Mouse (Mus musculus): ENCODE results near the gene Ankrd17. TPM values are rescaled to one million over a fixed set of nuclear protein-coding genes. Genes with fewer than 3 reads are reported as not detected.

The Ankrd17 gene
- polyA plus RNA-seq, 1 experiment from 2014 or later = 22.7 TPM

DNA sequence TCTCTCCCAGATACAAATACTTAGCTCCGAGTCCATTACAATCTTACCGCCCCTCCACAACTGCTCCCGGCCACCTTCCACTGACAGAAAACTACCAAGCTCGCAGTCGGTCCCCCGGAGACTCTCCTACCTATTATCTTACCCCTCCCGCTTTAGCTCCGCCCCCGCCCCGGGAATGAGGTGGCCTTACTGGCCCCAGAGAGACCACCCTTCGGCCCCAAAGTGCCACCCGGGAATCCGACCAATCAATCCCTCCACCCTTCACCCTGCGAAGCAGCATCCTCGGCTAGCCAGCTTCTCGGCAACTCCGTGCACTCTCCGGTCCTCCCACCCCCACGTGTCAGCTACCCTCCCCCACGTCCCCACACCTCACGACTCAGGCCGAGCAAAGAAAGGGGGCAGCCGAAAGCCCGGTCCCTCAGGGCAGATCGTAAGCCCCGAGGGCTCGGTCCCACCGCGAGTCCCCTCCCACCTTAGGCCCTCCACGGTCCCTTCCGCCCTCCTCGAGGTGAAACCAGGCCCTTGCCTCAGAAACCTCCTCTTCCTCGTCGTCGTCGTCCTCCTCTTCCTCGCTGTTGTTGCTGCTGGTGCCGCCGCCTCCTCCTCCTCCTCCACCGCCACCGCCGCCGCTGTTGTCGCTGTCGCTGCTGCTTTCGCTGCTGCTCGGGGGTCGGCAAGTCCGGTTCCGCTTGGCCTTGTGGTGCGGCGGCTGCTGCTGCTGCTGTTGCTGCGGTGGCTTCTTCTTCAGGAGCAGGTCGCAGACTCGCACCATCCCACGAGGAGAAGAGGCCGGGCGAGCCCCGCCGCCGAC, 1.0 kb downstream of the Ankrd17 start:
- H3K4me3 ChIP-seq = peak overlapping the region; percentile 92
- WGBS = under 1% methylated on average over 61 of the region's 61 CpGs
- peaks cover 19% of the 10 kb centered on the region for H3K36me3 ChIP-seq
- DNase-seq (ENCODE audit: low spot score) = peak; percentile 66
- peaks cover 25% of the 10 kb centered on the region for H3K4me1 ChIP-seq
- no peaks in the 10 kb centered on the region for H3K27me3 ChIP-seq (ENCODE audit: low read depth, poor library complexity, severe bottlenecking)
- H3K27ac ChIP-seq (replicated peaks) = peak overlapping the region; percentile 99
- H3K9me3 ChIP-seq (replicated peaks) = no peaks in the 10 kb centered on the region

DNA sequence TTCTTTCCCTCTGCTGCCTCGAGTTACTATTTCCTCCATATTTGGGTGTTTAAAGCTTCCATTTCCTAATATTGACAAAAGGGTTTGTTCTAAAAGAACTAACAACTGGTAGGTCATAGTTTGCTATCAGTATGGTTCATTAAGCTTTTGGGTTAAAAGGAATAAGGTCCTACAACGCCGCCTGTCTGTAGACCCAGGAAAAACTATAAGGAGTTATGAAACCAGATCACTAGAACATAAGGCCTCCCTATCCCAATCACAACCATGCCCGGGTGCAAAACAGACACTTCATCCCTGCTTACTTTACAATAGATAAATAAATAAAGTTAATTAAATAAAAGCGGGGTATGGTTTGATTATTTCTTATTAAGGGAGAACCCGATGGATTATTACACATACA, 1.9 kb downstream of the Ankrd17 start:
- Histone ChIP-seq H3K4me3 (peak overlapping the region; percentile 92), H3K27ac (replicated peaks) (peak overlapping the region; percentile 99), H3K36me3 (peaks cover 27% of the 10 kb centered on the region), H3K9me3 (replicated peaks) (no peaks in the 10 kb centered on the region), H3K4me1 (peaks cover 25% of the 10 kb centered on the region), H3K27me3 (ENCODE audit: low read depth, poor library complexity, severe bottlenecking) (no peaks in the 10 kb centered on the region)
- DNase-seq (ENCODE audit: low spot score) = peak; percentile 20
- WGBS = 7% methylated on average over 6 of the region's 6 CpGs

DNA sequence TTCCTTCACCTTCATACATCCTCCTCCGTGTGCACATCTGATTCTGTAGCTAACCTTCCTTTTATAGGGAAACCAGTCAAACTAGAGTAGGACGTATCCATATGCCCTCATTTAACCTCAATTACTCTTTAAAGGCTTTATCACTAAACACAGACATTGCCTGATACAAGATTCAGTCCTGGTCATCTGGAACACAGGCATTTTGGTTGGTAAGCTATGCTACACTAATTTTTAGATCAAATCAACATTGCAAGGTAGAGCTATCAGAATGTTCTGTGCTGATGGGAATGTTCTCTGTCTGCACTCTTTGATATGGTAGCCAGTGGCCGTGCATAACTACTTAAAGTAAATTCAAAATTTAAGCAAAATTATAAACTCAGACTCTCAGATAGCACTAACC, 10.6 kb downstream of the Ankrd17 start:
- Histone ChIP-seq H3K4me3 (no peak overlapping the region), H3K27ac (replicated peaks) (no peak overlapping the region), H3K27me3 (ENCODE audit: low read depth, poor library complexity, severe bottlenecking) (no peaks in the 10 kb centered on the region), H3K4me1 (no peaks in the 10 kb centered on the region), H3K36me3 (peaks cover 68% of the 10 kb centered on the region), H3K9me3 (replicated peaks) (no peaks in the 10 kb centered on the region)
- DNase-seq (ENCODE audit: low spot score) = no peak
- 91% methylated on average over 3 of the region's 3 CpGs for WGBS

GRCm38 (mm10) chr5:90353552-90354317, 12.6 kb downstream of the Ankrd17 start:
- WGBS = 91% methylated on average over 4 of the region's 4 CpGs
- H3K36me3 ChIP-seq = peaks cover 50% of the 10 kb centered on the region

GRCm38 (mm10) chr5:90346877-90347276, 19.5 kb downstream of the Ankrd17 start:
- 96% methylated on average over 3 of the region's 3 CpGs for WGBS
- no peak for DNase-seq (ENCODE audit: low spot score)
- Histone ChIP-seq H3K4me1 (no peaks in the 10 kb centered on the region), H3K9me3 (replicated peaks) (no peaks in the 10 kb centered on the region), H3K27ac (replicated peaks) (no peak overlapping the region), H3K4me3 (no peak overlapping the region), H3K36me3 (0 out of 2 replicates have a peak, but pooled peaks cover 5% of the 10 kb centered on the region), H3K27me3 (ENCODE audit: low read depth, poor library complexity, severe bottlenecking) (no peaks in the 10 kb centered on the region)

More at GRCm38 (mm10) chr5:90353552-90354317, 12.6 kb downstream of the Ankrd17 start:
- no peak overlapping the region for H3K4me3 ChIP-seq
- no peaks in the 10 kb centered on the region for H3K4me1 ChIP-seq
- no peak for DNase-seq (ENCODE audit: low spot score)
- no peaks in the 10 kb centered on the region for H3K27me3 ChIP-seq (ENCODE audit: low read depth, poor library complexity, severe bottlenecking)
- no peaks in the 10 kb centered on the region for H3K9me3 ChIP-seq (replicated peaks)
- H3K27ac ChIP-seq (replicated peaks) = no peak overlapping the region

- Histone ChIP-seq H3K4me3 (no peak overlapping the region), H3K36me3 (no peaks in the 10 kb centered on the region), H3K27me3 (ENCODE audit: low read depth, poor library complexity, severe bottlenecking) (no peaks in the 10 kb centered on the region), H3K4me1 (peaks cover 35% of the 10 kb centered on the region), H3K9me3 (replicated peaks) (no peaks in the 10 kb centered on the region), H3K27ac (replicated peaks) (no peak overlapping the region)
- no peak for DNase-seq (ENCODE audit: low spot score)
- 88% methylated on average over 4 of the region's 4 CpGs for WGBS
Measured at GRCm38 (mm10) chr5:90340847-90341246, 25.5 kb downstream of the Ankrd17 start.

- Histone ChIP-seq H3K4me3 (peak overlapping the region; percentile 40; the same call in 1 of the 2 replicates), H3K9me3 (replicated peaks) (no peaks in the 10 kb centered on the region), H3K36me3 (no peaks in the 10 kb centered on the region), H3K4me1 (peaks cover 35% of the 10 kb centered on the region), H3K27me3 (ENCODE audit: low read depth, poor library complexity, severe bottlenecking) (no peaks in the 10 kb centered on the region), H3K27ac (replicated peaks) (no peak overlapping the region)
- WGBS = 86% methylated on average over 1 of the region's 1 CpGs
- no peak for DNase-seq (ENCODE audit: low spot score)
Measured at GRCm38 (mm10) chr5:90339953-90340343, 26.4 kb downstream of the Ankrd17 start.

GRCm38 (mm10) chr5:90339129-90339952, 27.0 kb downstream of the Ankrd17 start:
- 43% methylated on average over 5 of the region's 5 CpGs for WGBS
- peak overlapping the region; percentile 40 for H3K4me3 ChIP-seq
- H3K9me3 ChIP-seq (replicated peaks) = no peaks in the 10 kb centered on the region
- no peaks in the 10 kb centered on the region for H3K36me3 ChIP-seq
- H3K27me3 ChIP-seq (ENCODE audit: low read depth, poor library complexity, severe bottlenecking) = no peaks in the 10 kb centered on the region
- H3K27ac ChIP-seq (replicated peaks) = no peak overlapping the region; the same call in 1 of the 2 replicates
- peak; percentile 19 for DNase-seq (ENCODE audit: low spot score)
- H3K4me1 ChIP-seq = peaks cover 35% of the 10 kb centered on the region

- Histone ChIP-seq H3K9me3 (replicated peaks) (no peaks in the 10 kb centered on the region), H3K4me3 (peak overlapping the region; percentile 40; the same call in 1 of the 2 replicates), H3K4me1 (peaks cover 35% of the 10 kb centered on the region), H3K27me3 (ENCODE audit: low read depth, poor library complexity, severe bottlenecking) (no peaks in the 10 kb centered on the region), H3K36me3 (no peaks in the 10 kb centered on the region), H3K27ac (replicated peaks) (no peak overlapping the region)
- WGBS = 60% methylated on average over 7 of the region's 7 CpGs
- DNase-seq (ENCODE audit: low spot score) = no peak
Measured at GRCm38 (mm10) chr5:90338177-90339091, 27.9 kb downstream of the Ankrd17 start.

DNA sequence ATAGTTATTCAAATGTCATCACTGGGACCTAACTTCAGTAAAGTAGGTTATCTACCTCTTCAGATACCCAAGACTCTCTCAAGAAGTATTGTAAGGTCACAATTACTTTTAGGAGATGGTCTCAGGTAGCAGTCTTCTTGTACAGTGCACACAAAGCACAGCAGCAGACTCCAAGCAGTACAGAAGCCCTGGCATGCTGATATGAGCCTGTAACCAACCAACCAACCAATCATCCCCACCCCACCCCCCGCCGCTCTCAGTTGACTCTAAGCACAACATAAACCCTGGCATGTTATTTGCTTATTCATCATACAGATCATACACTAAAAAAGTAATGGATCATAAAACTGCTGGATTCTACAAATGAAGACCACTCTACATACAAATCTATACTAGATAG, 33.9 kb downstream of the Ankrd17 start:
- DNase-seq (ENCODE audit: low spot score) = no peak
- Histone ChIP-seq H3K36me3 (no peaks in the 10 kb centered on the region), H3K9me3 (replicated peaks) (no peaks in the 10 kb centered on the region), H3K27me3 (ENCODE audit: low read depth, poor library complexity, severe bottlenecking) (no peaks in the 10 kb centered on the region), H3K27ac (replicated peaks) (no peak overlapping the region), H3K4me3 (no peak overlapping the region), H3K4me1 (no peaks in the 10 kb centered on the region; the same call in 1 of the 2 replicates)
- 99% methylated on average over 2 of the region's 2 CpGs for WGBS

GRCm38 (mm10) chr5:90331071-90331470, 35.3 kb downstream of the Ankrd17 start:
- Histone ChIP-seq H3K27ac (replicated peaks) (no peak overlapping the region), H3K36me3 (no peaks in the 10 kb centered on the region), H3K4me1 (no peaks in the 10 kb centered on the region; the same call in 1 of the 2 replicates), H3K27me3 (ENCODE audit: low read depth, poor library complexity, severe bottlenecking) (no peaks in the 10 kb centered on the region), H3K4me3 (no peak overlapping the region), H3K9me3 (replicated peaks) (no peaks in the 10 kb centered on the region)
- DNase-seq (ENCODE audit: low spot score) = no peak
- 97% methylated on average over 1 of the region's 1 CpGs for WGBS
